Comparison of ENCODE assay signal across 21 mouse cellular contexts in genomic region chr12:100445271-100445670, GRCm38 (mm10).
DNase-seq lines count a peak whose midpoint lies in the region; ATAC-seq and TF ChIP-seq lines count a peak whose summit lies in the region.
"Had no signal": no experiment of that assay in that cellular context is flagged by ENCODE, and none has a peak within 500 bp of the region (broad histone marks: within the 10 kb centered on the region; RNA-seq: fewer than 3 reads in every experiment).

No protein-coding gene starts in this region.

- H3ac ChIP-seq in myocyte (ENCODE audit: control insufficient read depth, insufficient read length) = no peak overlapping the region

- H3K36me3 ChIP-seq in heart, embryonic 10.5 days = peaks cover 19% of the 10 kb centered on the region; the same call in 1 of the 2 replicates
- no peaks in the 10 kb centered on the region for H3K36me3 ChIP-seq in myocyte (ENCODE audit: control insufficient read depth, insufficient read depth)

- H3K4me3 ChIP-seq in heart, embryonic 10.5 days = no peak overlapping the region
- no peak overlapping the region for H3K4me3 ChIP-seq in myocyte
- H3K4me3 ChIP-seq: embryonic facial prominence, embryonic 10.5 days; hindbrain, embryonic 15.5 days; limb, embryonic 10.5 days had no signal

- H3K4me2 ChIP-seq in myocyte (ENCODE audit: low read depth) = peak overlapping the region; percentile 55
- H3K4me2 ChIP-seq: hindbrain, embryonic 15.5 days had no signal

- WGBS in heart, embryonic 10.5 days = 76% methylated on average over 6 of the region's 6 CpGs

- DNase-seq in heart, embryonic 10.5 days (ENCODE audit: low spot score) = no peak
- no peak for DNase-seq in heart, postnatal 25 days (ENCODE audit: low spot score)
- peak; percentile 32 for DNase-seq in lung, postnatal 10 days
- DNase-seq in lung, adult 18-20 months = no peak
- DNase-seq in Muller cell, postnatal 12 days (ENCODE audit: inconsistent ontology term) = peak; percentile 39
- DNase-seq in kidney, postnatal 14 days = no peak
- DNase-seq: adrenal gland, postnatal 36 days; cerebellum, adult 9-10 months; gastrocnemius, postnatal 36 days; heart, postnatal 4 days; liver, postnatal 0 days; retina, postnatal 1 day; thymus, postnatal 4 days had no signal

- H3K79me2 ChIP-seq in myocyte (ENCODE audit: control insufficient read depth, insufficient read depth) = no peaks in the 10 kb centered on the region

- peaks cover 27% of the 10 kb centered on the region for H3K4me1 ChIP-seq in heart, embryonic 10.5 days

- ATAC-seq in CD4-positive, CD25-positive, alpha-beta regulatory T cell, adult 4 months = no peak
- ATAC-seq: intestine, embryonic 16.5 days; liver, postnatal 0 days; midbrain, embryonic 16.5 days had no signal

- no peaks in the 10 kb centered on the region for H3K9me3 ChIP-seq in heart, embryonic 10.5 days
- H3K9me3 ChIP-seq: embryonic facial prominence, embryonic 10.5 days; G1E; hindbrain, embryonic 15.5 days; limb, embryonic 10.5 days had no signal

- H3K27me3 ChIP-seq in heart, embryonic 10.5 days (ENCODE audit: insufficient read depth, poor library complexity, severe bottlenecking) = no peaks in the 10 kb centered on the region
- no peaks in the 10 kb centered on the region for H3K27me3 ChIP-seq in myocyte (ENCODE audit: control insufficient read depth, insufficient read depth, insufficient read length)
- H3K27me3 ChIP-seq: hindbrain, embryonic 15.5 days had no signal

- TF ChIP-seq POLR2A in myocyte (IDR thresholded peaks at IDR 0.05; ENCODE audit: insufficient read length, low read depth) = no peak

- intact Hi-C loops in heart, postnatal 25 days (cut with DNase I) = no loop called here

- 0 out of 2 replicates have a peak overlapping the region, but pooled peaks have one; percentile 31 for H3K27ac ChIP-seq in heart, embryonic 10.5 days
- H3K27ac ChIP-seq: embryonic facial prominence, embryonic 10.5 days; hindbrain, embryonic 15.5 days; limb, embryonic 10.5 days had no signal

TF ChIP-seq in myocyte, 11 proteins besides CTCF, POLR2A, EP300 and RAD21:
- TF ChIP-seq CEBPB (IDR thresholded peaks at IDR 0.05; ENCODE audit: insufficient read depth, poor library complexity, severe bottlenecking) (no peak), MYOD1 (IDR thresholded peaks at IDR 0.05; ENCODE audit: control insufficient read depth in 1 of 3, insufficient read length in 2 of 3, low read depth in 2 of 3) (no peak), POLR2AphosphoS2 (IDR thresholded peaks at IDR 0.05; ENCODE audit: insufficient read length, low read depth) (no peak), TCF12 (IDR thresholded peaks at IDR 0.05; ENCODE audit: insufficient read depth, poor library complexity, severe bottlenecking) (no peak), E2F4 (IDR thresholded peaks at IDR 0.05; ENCODE audit: insufficient read depth) (no peak), USF1 (IDR thresholded peaks at IDR 0.05; ENCODE audit: low read depth) (no peak), MAX (IDR thresholded peaks at IDR 0.05; ENCODE audit: low read depth) (no peak), MYOG (IDR thresholded peaks at IDR 0.05; ENCODE audit: control insufficient read depth in 1 of 3, insufficient read depth in 1 of 3, insufficient read length in 2 of 3, low read depth in 2 of 3) (no peak), TCF3 (IDR thresholded peaks at IDR 0.05; ENCODE audit: insufficient read length, low read depth) (no peak), REST (IDR thresholded peaks at IDR 0.05; ENCODE audit: insufficient read depth, insufficient read length) (no peak), SRF (IDR thresholded peaks at IDR 0.05; ENCODE audit: control insufficient read depth, insufficient read length, low read depth) (no peak)

Comparison
In these comparisons a context has a peak if more than half of its experiments do, and no peak if none do; other contexts are left out.
1. DNase-seq: peak in lung, postnatal 10 days (single experiment) and Muller cell, postnatal 12 days (single experiment); none in heart, embryonic 10.5 days (single experiment), heart, postnatal 25 days (single experiment), lung, adult 18-20 months (0 of 2) and kidney, postnatal 14 days (single experiment).